Mouse (Mus musculus): ENCODE results near the gene Mef2d.

DNA sequence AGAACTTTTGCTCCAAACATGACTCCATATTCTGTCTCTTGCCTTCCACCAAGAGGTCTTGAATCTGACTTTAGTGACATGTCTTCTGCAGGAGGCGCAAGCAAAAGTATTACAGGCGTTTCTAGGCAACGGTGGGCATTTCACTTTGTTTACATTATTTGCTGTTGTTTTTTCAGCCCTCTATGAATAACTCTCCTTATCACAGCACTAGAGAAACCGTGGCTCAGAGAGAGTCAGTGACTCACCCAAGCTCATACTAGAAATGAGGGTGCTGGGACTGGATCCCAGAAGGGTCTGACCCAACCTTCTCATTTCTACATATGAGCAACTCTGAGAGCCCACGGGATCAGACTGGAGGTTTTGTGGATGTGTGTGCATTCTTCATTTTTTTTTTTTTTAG, 14.1 kb upstream of the Mef2d start:
- TF ChIP-seq CTCF (IDR thresholded peaks at IDR 0.05; ENCODE audit: borderline replicate concordance, insufficient read depth, low read length) (no peak), POLR2A (IDR thresholded peaks at IDR 0.05; ENCODE audit: low read depth, low read length) (no peak)
